In genomic region chr13:59227523-59228058, GRCm38 (mm10) we compare ENCODE assay signal across 17 mouse cellular contexts.
DNase-seq lines count a peak whose midpoint lies in the region; ATAC-seq and TF ChIP-seq lines count a peak whose summit lies in the region.
"Had no signal": no experiment of that assay in that cellular context is flagged by ENCODE, and none has a peak within 500 bp of the region (broad histone marks: within the 10 kb centered on the region; RNA-seq: fewer than 3 reads in every experiment).

No protein-coding gene starts in this region.

- H3K36me3 ChIP-seq in heart, embryonic 12.5 days: no peaks in the 10 kb centered on the region
- no peaks in the 10 kb centered on the region for H3K36me3 ChIP-seq in intestine, embryonic 16.5 days (ENCODE audit: control insufficient read depth, insufficient read depth, low read length)
- H3K36me3 ChIP-seq in intestine, embryonic 15.5 days: no peaks in the 10 kb centered on the region
- no peaks in the 10 kb centered on the region for H3K36me3 ChIP-seq in lung, postnatal 0 days (ENCODE audit: insufficient read depth, low read length)
- H3K36me3 ChIP-seq in stomach, postnatal 0 days (ENCODE audit: control insufficient read depth, insufficient read depth, low read length): no peaks in the 10 kb centered on the region
- H3K36me3 ChIP-seq: embryonic facial prominence, embryonic 12.5 days; forebrain, embryonic 15.5 days; hindbrain, embryonic 10.5 days had no signal

- H3K9me3 ChIP-seq in heart, embryonic 12.5 days (replicated peaks): 0 out of 2 replicates have a peak, but pooled peaks cover 3% of the 10 kb centered on the region
- no peaks in the 10 kb centered on the region for H3K9me3 ChIP-seq in intestine, embryonic 16.5 days (ENCODE audit: control insufficient read depth, low read length)
- H3K9me3 ChIP-seq in intestine, embryonic 15.5 days: no peaks in the 10 kb centered on the region
- no peaks in the 10 kb centered on the region for H3K9me3 ChIP-seq in lung, postnatal 0 days (ENCODE audit: low read length)
- H3K9me3 ChIP-seq in stomach, postnatal 0 days (ENCODE audit: control insufficient read depth, low read length): no peaks in the 10 kb centered on the region
- H3K9me3 ChIP-seq: embryonic facial prominence, embryonic 12.5 days; forebrain, embryonic 15.5 days; hindbrain, embryonic 10.5 days had no signal

- no peak overlapping the region for H3K9ac ChIP-seq in heart, embryonic 12.5 days
- H3K9ac ChIP-seq in intestine, embryonic 16.5 days (ENCODE audit: low read depth, low read length): no peak overlapping the region
- H3K9ac ChIP-seq in intestine, embryonic 15.5 days: no peak overlapping the region
- no peak overlapping the region for H3K9ac ChIP-seq in lung, postnatal 0 days (replicated peaks; ENCODE audit: low read depth)
- H3K9ac ChIP-seq in stomach, postnatal 0 days (ENCODE audit: low read length): no peak overlapping the region
- H3K9ac ChIP-seq: embryonic facial prominence, embryonic 12.5 days; forebrain, embryonic 15.5 days; hindbrain, embryonic 14.5 days had no signal

- WGBS in heart, embryonic 12.5 days: 64% methylated on average over 13 of the region's 13 CpGs
- 64% methylated on average over 13 of the region's 13 CpGs for WGBS in intestine, embryonic 16.5 days
- WGBS in intestine, embryonic 15.5 days: 61% methylated on average over 13 of the region's 13 CpGs
- WGBS in lung, postnatal 0 days: 61% methylated on average over 13 of the region's 13 CpGs
- 74% methylated on average over 13 of the region's 13 CpGs for WGBS in stomach, postnatal 0 days

- H3K27me3 ChIP-seq in heart, embryonic 12.5 days (replicated peaks): no peaks in the 10 kb centered on the region
- no peaks in the 10 kb centered on the region for H3K27me3 ChIP-seq in intestine, embryonic 16.5 days (replicated peaks; ENCODE audit: control insufficient read depth, insufficient read depth, low read length)
- no peaks in the 10 kb centered on the region for H3K27me3 ChIP-seq in intestine, embryonic 15.5 days (replicated peaks)
- H3K27me3 ChIP-seq in lung, postnatal 0 days (replicated peaks; ENCODE audit: insufficient read depth, low read length): no peaks in the 10 kb centered on the region
- H3K27me3 ChIP-seq in stomach, postnatal 0 days (ENCODE audit: control insufficient read depth, insufficient read depth, low read length): no peaks in the 10 kb centered on the region
- H3K27me3 ChIP-seq: embryonic facial prominence, embryonic 12.5 days; forebrain, embryonic 15.5 days; Patski had no signal

- H3K4me2 ChIP-seq in heart, embryonic 12.5 days: peak overlapping the region; percentile 31; the same call in 1 of the 2 replicates
- no peak overlapping the region for H3K4me2 ChIP-seq in intestine, embryonic 16.5 days (ENCODE audit: low read depth, low read length)
- H3K4me2 ChIP-seq in intestine, embryonic 15.5 days (replicated peaks): no peak overlapping the region
- H3K4me2 ChIP-seq in lung, postnatal 0 days (replicated peaks; ENCODE audit: low read depth, low read length): no peak overlapping the region
- H3K4me2 ChIP-seq in stomach, postnatal 0 days (replicated peaks; ENCODE audit: low read depth): no peak overlapping the region
- H3K4me2 ChIP-seq: embryonic facial prominence, embryonic 12.5 days; forebrain, embryonic 15.5 days; hindbrain, embryonic 14.5 days had no signal

- ATAC-seq in heart, embryonic 12.5 days (ENCODE audit: insufficient number of reproducible peaks, low FRiP score): no peak
- peak; percentile 9; the same call in 1 of the 2 replicates for ATAC-seq in intestine, embryonic 16.5 days
- ATAC-seq in intestine, embryonic 15.5 days: no peak
- no peak for ATAC-seq in lung, postnatal 0 days
- ATAC-seq in stomach, postnatal 0 days (ENCODE audit: low FRiP score, low TSS enrichment): no peak
- ATAC-seq: activated CD4-positive, CD25-positive, alpha-beta regulatory T cell, adult 4 months; forebrain, embryonic 15.5 days; Patski had no signal

- H3K4me3 ChIP-seq in heart, embryonic 12.5 days: no peak overlapping the region
- H3K4me3 ChIP-seq in intestine, embryonic 16.5 days (ENCODE audit: low read length): no peak overlapping the region
- H3K4me3 ChIP-seq in intestine, embryonic 15.5 days (replicated peaks): no peak overlapping the region
- H3K4me3 ChIP-seq in lung, postnatal 0 days (ENCODE audit: low read depth, low read length): no peak overlapping the region
- no peak overlapping the region for H3K4me3 ChIP-seq in stomach, postnatal 0 days (ENCODE audit: low read depth, low read length)
- H3K4me3 ChIP-seq: embryonic facial prominence, embryonic 12.5 days; forebrain, embryonic 15.5 days; heart, adult 2 months; hindbrain, embryonic 10.5 days had no signal

- H3K27ac ChIP-seq in heart, embryonic 12.5 days (ENCODE audit: poor library complexity, severe bottlenecking): peak overlapping the region; percentile 15; the same call in 1 of the 2 replicates
- H3K27ac ChIP-seq in intestine, embryonic 16.5 days (ENCODE audit: low read length): no peak overlapping the region
- H3K27ac ChIP-seq in intestine, embryonic 15.5 days: no peak overlapping the region
- peak overlapping the region; percentile 38 for H3K27ac ChIP-seq in lung, postnatal 0 days (ENCODE audit: low read length)
- H3K27ac ChIP-seq in stomach, postnatal 0 days (replicated peaks): peak overlapping the region; percentile 49; the same call in 1 of the 2 replicates
- H3K27ac ChIP-seq: embryonic facial prominence, embryonic 12.5 days; forebrain, embryonic 15.5 days; heart, adult 2 months; hindbrain, embryonic 10.5 days; hindbrain, embryonic 14.5 days had no signal

- TF ChIP-seq CTCF in lung, postnatal 0 days (IDR thresholded peaks at IDR 0.05): no peak
- TF ChIP-seq CTCF in stomach, postnatal 0 days (IDR thresholded peaks at IDR 0.05; ENCODE audit: low read depth): no peak

- no peak for TF ChIP-seq EP300 in lung, postnatal 0 days (IDR thresholded peaks at IDR 0.05)
- TF ChIP-seq EP300 in stomach, postnatal 0 days (optimal IDR thresholded peaks at IDR 0.05): no peak

- no peak for DNase-seq in heart, adult 9 months (ENCODE audit: low spot score in 2 of 2)
- DNase-seq in lung, postnatal 0 days (ENCODE audit: low spot score): no peak
- no peak for DNase-seq in lung, postnatal 10 days
- DNase-seq in stomach, postnatal 0 days (ENCODE audit: low spot score): no peak
- no peak for DNase-seq in MN1 (ENCODE audit: low spot score)
- DNase-seq: cerebellum, adult 11-12 months; cerebellum, adult 9-10 months had no signal

- H3K4me1 ChIP-seq in heart, embryonic 12.5 days (replicated peaks): peaks cover 14% of the 10 kb centered on the region
- H3K4me1 ChIP-seq in intestine, embryonic 16.5 days (ENCODE audit: control insufficient read depth, insufficient read depth, low read length): no peaks in the 10 kb centered on the region
- H3K4me1 ChIP-seq in intestine, embryonic 15.5 days (replicated peaks): 0 out of 2 replicates have a peak, but pooled peaks cover 3% of the 10 kb centered on the region
- no peaks in the 10 kb centered on the region for H3K4me1 ChIP-seq in lung, postnatal 0 days (ENCODE audit: insufficient read depth, low read depth, low read length)
- no peaks in the 10 kb centered on the region for H3K4me1 ChIP-seq in stomach, postnatal 0 days (replicated peaks; ENCODE audit: control insufficient read depth, insufficient read depth)
- H3K4me1 ChIP-seq: embryonic facial prominence, embryonic 12.5 days; forebrain, embryonic 15.5 days had no signal

Comparison
In these comparisons a context has a peak if more than half of its experiments do, and no peak if none do; other contexts are left out.
1. H3K27ac ChIP-seq: peak in heart, embryonic 12.5 days (single experiment), lung, postnatal 0 days (single experiment) and stomach, postnatal 0 days (single experiment); none in intestine, embryonic 16.5 days (single experiment) and intestine, embryonic 15.5 days (single experiment).